Mouse (Mus musculus) neutrophil, adult 59 days (primary cell): ENCODE results near the gene Alg12. TPM values are rescaled to one million over a fixed set of nuclear protein-coding genes. Genes with fewer than 3 reads are reported as not detected.

ENCODE experiments used
- total RNA-seq, 2 experiments: library from RNA; stranded (reverse); gene quantifications; 1 replicate in 1 of 2; 2 replicates in 1 of 2; pipeline ENCODE4 v1.2.4; 2023

Gene Alg12
- 10 to 100 TPM in 1 of 2 experiments, 1 to 10 TPM in 1; 8.0 to 13.5 TPM for total RNA-seq

GRCm38 (mm10) chr15:88819026-88819905 lies at the start of gene Alg12, which contains the start of gene Creld2:
Gene Alg12 (minus strand): TSS chr15:88819318.
Gene Creld2 (plus strand): TSS chr15:88819646.

GRCm38 (mm10) chr15:88861772-88862622 lies 42.9 kb upstream of the Alg12 start, which contains the start of gene Pim3:
Gene Pim3 (plus strand): TSS chr15:88862186.

Other genes starting within 250 kb of the Alg12 start
- gene Zdhhc25, start 219.0 kb downstream of the Alg12 start, total RNA-seq: not detected
- gene Brd1, start 85.1 kb downstream of the Alg12 start, total RNA-seq: 10 to 100 TPM; 58.9 to 61.8 TPM
- 10 to 100 TPM; 19.4 to 21.2 TPM for gene Zbed4, start 67.7 kb downstream of the Alg12 start, total RNA-seq
- gene Creld2, start 328 bp upstream of the Alg12 start, total RNA-seq: 10 to 100 TPM; 21.8 to 22.8 TPM
- gene Pim3, start 42.9 kb upstream of the Alg12 start, total RNA-seq: 10 to 100 TPM; 22.0 to 23.9 TPM
- not detected for gene Ttll8, start 135.1 kb upstream of the Alg12 start, total RNA-seq
- gene Mlc1, start 159.7 kb upstream of the Alg12 start, total RNA-seq: not detected
- gene Mov10l1, start 163.6 kb upstream of the Alg12 start, total RNA-seq: not detected
- gene Panx2, start 240.4 kb upstream of the Alg12 start, total RNA-seq: under 1 TPM in 1 of 2 experiments, not detected in 1; 0.16 TPM